Mouse (Mus musculus) embryonic facial prominence, embryonic 12.5 days (tissue): ENCODE measurements around the gene Stk40. TPM values are rescaled to one million over a fixed set of nuclear protein-coding genes. Genes with fewer than 3 reads are reported as not detected.

Experiments
- ATAC-seq: fragments of 200-750 bp; cut with Nextera tagmentation; 2 replicates; pipeline ENCODE4 v1.8.0; 2017; ENCODE audit not compliant: insufficient number of reproducible peaks, insufficient read depth, low FRiP score, low TSS enrichment
- H3K27ac ChIP-seq: fragments of 300-500 bp; sonication (generic); 2 replicates; pipeline ENCODE4 v1.5.1; 2016; ENCODE audit warnings: mild to moderate bottlenecking
- H3K27me3 ChIP-seq: fragments of 300-500 bp; sonication (generic); 2 replicates; pipeline ENCODE4 v1.6.1; 2016; ENCODE audit warnings: mild to moderate bottlenecking, moderate library complexity
- H3K36me3 ChIP-seq: fragments of 300-500 bp; sonication (generic); 2 replicates; pipeline ENCODE4 v1.6.1; 2016; ENCODE audit warnings: mild to moderate bottlenecking
- H3K4me1 ChIP-seq: fragments of 300-500 bp; sonication (generic); 2 replicates; pipeline ENCODE4 v1.6.1; 2016
- H3K4me2 ChIP-seq: fragments of 300-500 bp; sonication (generic); replicated peaks from 2 replicates; pipeline ENCODE4 v1.6.1; 2016; ENCODE audit warnings: mild to moderate bottlenecking, moderate library complexity
- H3K4me3 ChIP-seq: fragments of 300-500 bp; sonication (generic); 2 replicates; pipeline ENCODE4 v1.5.1; 2016; ENCODE audit warnings: mild to moderate bottlenecking
- H3K9ac ChIP-seq: fragments of 300-500 bp; sonication (generic); 2 replicates; pipeline ENCODE4 v1.6.1; 2016; ENCODE audit warnings: mild to moderate bottlenecking, moderate library complexity
- H3K9me3 ChIP-seq: fragments of 300-500 bp; sonication (generic); 2 replicates; pipeline ENCODE4 v1.6.1; 2016; ENCODE audit warnings: mild to moderate bottlenecking, moderate library complexity
- WGBS: fragments of 180-500 bp; shearing (Covaris S2); methylation state at CpG from one replicate; pipeline ENCODE4 v1.1.7; 2016; 5-methylcytosine and 5-hydroxymethylcytosine counted together
- polyA plus RNA-seq: library from polyadenylated mRNA; unstranded; fragments of >200 nt; fragmentation: Nextera tagmentation; extraction: Ambion mirVana; gene quantifications from 2 replicates; pipeline ENCODE4 v1.2.1, GENCODE M21; 2016

Stk40 gene
- polyA plus RNA-seq, 1 experiment from 2014 or later = 48.0 TPM

DNA sequence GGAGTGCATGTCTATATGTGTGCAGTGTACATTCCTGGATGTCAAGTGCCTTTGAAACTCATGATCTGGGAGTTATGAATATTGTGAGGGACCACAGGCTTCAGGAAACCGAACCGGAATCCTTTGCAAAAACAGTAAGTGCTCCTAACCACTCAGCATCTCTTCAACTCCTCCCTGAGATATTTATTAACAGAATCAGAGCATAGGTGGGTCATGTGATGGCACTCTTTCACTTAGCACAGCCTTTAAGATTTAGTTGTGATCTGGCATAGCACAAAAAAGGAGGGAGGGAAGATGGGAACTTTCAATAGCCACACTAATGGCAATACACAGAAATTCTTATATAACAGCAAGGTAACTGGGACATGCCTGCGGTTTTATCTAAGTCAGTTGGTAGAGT lies 83.3 kb downstream of the Stk40 start:
- no peak for ATAC-seq
- WGBS = 92% methylated on average over 3 of the region's 3 CpGs
- Histone ChIP-seq H3K9ac (no peak overlapping the region), H3K27ac (no peak overlapping the region), H3K9me3 (no peaks in the 10 kb centered on the region), H3K4me2 (no peak overlapping the region), H3K36me3 (peaks cover 37% of the 10 kb centered on the region), H3K4me3 (no peak overlapping the region), H3K27me3 (no peaks in the 10 kb centered on the region), H3K4me1 (no peaks in the 10 kb centered on the region)

Other genes starting within 250 kb of the Stk40 start
- gene Csf3r, start 79.4 kb upstream of the Stk40 start, polyA plus RNA-seq = 0.50 and 0.69 TPM in 2 replicates
- gene Mrps15, start 57.0 kb upstream of the Stk40 start, polyA plus RNA-seq = 158 TPM in 2 replicates
- gene Oscp1, start 45.4 kb upstream of the Stk40 start, polyA plus RNA-seq = 15.8 and 21.7 TPM in 2 replicates
- 42.8 and 45.3 TPM in 2 replicates for gene Lsm10, start 7.3 kb upstream of the Stk40 start, polyA plus RNA-seq
- gene Eva1b, start 43.8 kb downstream of the Stk40 start, polyA plus RNA-seq = 68.9 and 69.4 TPM in 2 replicates
- gene Sh3d21, start 59.5 kb downstream of the Stk40 start, polyA plus RNA-seq = 7.0 and 8.4 TPM in 2 replicates
- 298 and 302 TPM in 2 replicates for gene Thrap3, start 98.8 kb downstream of the Stk40 start, polyA plus RNA-seq
- gene Map7d1, start 152.4 kb downstream of the Stk40 start, polyA plus RNA-seq = 95.8 and 102 TPM in 2 replicates
- 113 and 115 TPM in 2 replicates for gene Trappc3, start 158.4 kb downstream of the Stk40 start, polyA plus RNA-seq
- 47.6 and 49.8 TPM in 2 replicates for gene Col8a2, start 182.8 kb downstream of the Stk40 start, polyA plus RNA-seq
- gene Adprhl2, start 217.7 kb downstream of the Stk40 start, polyA plus RNA-seq = 91.0 and 95.2 TPM in 2 replicates
- 17.0 and 17.8 TPM in 2 replicates for gene Tekt2, start 221.7 kb downstream of the Stk40 start, polyA plus RNA-seq